In genomic region chr6:92021061-92021460, GRCm38 (mm10) we compare ENCODE assay signal across 18 mouse cellular contexts. TPM values are rescaled to one million over a fixed set of nuclear protein-coding genes. Genes with fewer than 3 reads are reported as not detected.
DNase-seq lines count a peak whose midpoint lies in the region; ATAC-seq and TF ChIP-seq lines count a peak whose summit lies in the region.
"Had no signal": no experiment of that assay in that cellular context is flagged by ENCODE, and none has a peak within 500 bp of the region (broad histone marks: within the 10 kb centered on the region; RNA-seq: fewer than 3 reads in every experiment).

No protein-coding gene starts in this region.

- 70% methylated on average over 9 of the region's 9 CpGs for WGBS in lung, postnatal 0 days
- WGBS in heart, embryonic 15.5 days, result 72% methylated on average over 9 of the region's 9 CpGs
- 68% methylated on average over 9 of the region's 9 CpGs for WGBS in stomach, postnatal 0 days

- no peaks in the 10 kb centered on the region for H3K36me3 ChIP-seq in lung, postnatal 0 days (ENCODE audit: insufficient read depth, low read length)
- H3K36me3 ChIP-seq in heart, embryonic 15.5 days, result no peaks in the 10 kb centered on the region
- no peaks in the 10 kb centered on the region for H3K36me3 ChIP-seq in stomach, postnatal 0 days (ENCODE audit: control insufficient read depth, insufficient read depth, low read length)
- H3K36me3 ChIP-seq: heart, embryonic 13.5 days; limb, embryonic 13.5 days had no signal

- H3K4me1 ChIP-seq in lung, postnatal 0 days (ENCODE audit: insufficient read depth, low read depth, low read length), result no peaks in the 10 kb centered on the region
- H3K4me1 ChIP-seq in heart, embryonic 15.5 days (replicated peaks), result 0 out of 2 replicates have a peak, but pooled peaks cover 2% of the 10 kb centered on the region
- H3K4me1 ChIP-seq in stomach, postnatal 0 days (replicated peaks; ENCODE audit: control insufficient read depth, insufficient read depth), result no peaks in the 10 kb centered on the region
- H3K4me1 ChIP-seq: heart, embryonic 13.5 days had no signal

- intact Hi-C loops in gastrocnemius, postnatal 14 days (cut with DNase I; ENCODE audit: low total_unique reads), result no loop called here

- TF ChIP-seq EP300 in lung, postnatal 0 days (IDR thresholded peaks at IDR 0.05), result no peak
- no peak for TF ChIP-seq EP300 in stomach, postnatal 0 days (optimal IDR thresholded peaks at IDR 0.05)

- no peak overlapping the region for H3K4me2 ChIP-seq in lung, postnatal 0 days (replicated peaks; ENCODE audit: low read depth, low read length)
- H3K4me2 ChIP-seq in heart, embryonic 15.5 days, result no peak overlapping the region
- no peak overlapping the region for H3K4me2 ChIP-seq in stomach, postnatal 0 days (replicated peaks; ENCODE audit: low read depth)
- H3K4me2 ChIP-seq: heart, embryonic 13.5 days; hindbrain, embryonic 14.5 days; limb, embryonic 13.5 days had no signal

- no peak overlapping the region for H3K9ac ChIP-seq in lung, postnatal 0 days (replicated peaks; ENCODE audit: low read depth)
- no peak overlapping the region for H3K9ac ChIP-seq in heart, embryonic 15.5 days
- H3K9ac ChIP-seq in stomach, postnatal 0 days (ENCODE audit: low read length), result no peak overlapping the region
- H3K9ac ChIP-seq: heart, embryonic 13.5 days; hindbrain, embryonic 14.5 days; limb, embryonic 13.5 days had no signal

- TF ChIP-seq CTCF in lung, postnatal 0 days (IDR thresholded peaks at IDR 0.05), result no peak
- no peak for TF ChIP-seq CTCF in stomach, postnatal 0 days (IDR thresholded peaks at IDR 0.05; ENCODE audit: low read depth)

- DNase-seq in lung, postnatal 0 days (ENCODE audit: low spot score), result no peak
- DNase-seq in lung, postnatal 36 days, result no peak
- peak; percentile 68 for DNase-seq in gastrocnemius, postnatal 14 days
- DNase-seq in stomach, postnatal 0 days (ENCODE audit: low spot score), result no peak
- no peak for DNase-seq in adrenal gland, postnatal 4 days (ENCODE audit: low spot score in 2 of 2)
- DNase-seq: adrenal gland, postnatal 25 days; cerebellum, adult 2 months; layer of hippocampus, adult 9-11 months; lung, postnatal 14 days; thymus, postnatal 36 days had no signal

- no peaks in the 10 kb centered on the region for H3K9me3 ChIP-seq in lung, postnatal 0 days (ENCODE audit: low read length)
- H3K9me3 ChIP-seq in heart, embryonic 15.5 days (replicated peaks), result no peaks in the 10 kb centered on the region
- no peaks in the 10 kb centered on the region for H3K9me3 ChIP-seq in stomach, postnatal 0 days (ENCODE audit: control insufficient read depth, low read length)
- H3K9me3 ChIP-seq: heart, embryonic 13.5 days; limb, embryonic 13.5 days had no signal

- H3K27ac ChIP-seq in lung, postnatal 0 days (ENCODE audit: low read length), result no peak overlapping the region
- H3K27ac ChIP-seq in heart, embryonic 15.5 days, result peak overlapping the region; percentile 57; the same call in 1 of the 2 replicates
- no peak overlapping the region for H3K27ac ChIP-seq in stomach, postnatal 0 days (replicated peaks)
- H3K27ac ChIP-seq: heart, embryonic 13.5 days; hindbrain, embryonic 14.5 days; limb, embryonic 13.5 days had no signal

- H3K4me3 ChIP-seq in lung, postnatal 0 days (ENCODE audit: low read depth, low read length), result no peak overlapping the region
- H3K4me3 ChIP-seq in heart, embryonic 15.5 days, result no peak overlapping the region
- H3K4me3 ChIP-seq in stomach, postnatal 0 days (ENCODE audit: low read depth, low read length), result no peak overlapping the region
- H3K4me3 ChIP-seq: heart, embryonic 13.5 days; limb, embryonic 13.5 days had no signal

- peak; percentile 38; the same call in 1 of the 2 replicates for ATAC-seq in lung, postnatal 0 days
- ATAC-seq in heart, embryonic 15.5 days (replicated peaks; ENCODE audit: insufficient number of reproducible peaks, insufficient read depth, low FRiP score, low read depth), result no peak
- peak; percentile 53; the same call in 1 of the 2 replicates for ATAC-seq in stomach, postnatal 0 days (ENCODE audit: low FRiP score, low TSS enrichment)
- no peak for ATAC-seq in inflammation-experienced regulatory T-cells, adult 6 months
- ATAC-seq: activated CD4-positive, CD25-positive, alpha-beta regulatory T cell, adult 4 months; intestine, embryonic 16.5 days; Patski had no signal

- no peaks in the 10 kb centered on the region for H3K27me3 ChIP-seq in lung, postnatal 0 days (replicated peaks; ENCODE audit: insufficient read depth, low read length)
- H3K27me3 ChIP-seq in heart, embryonic 15.5 days, result no peaks in the 10 kb centered on the region
- no peaks in the 10 kb centered on the region for H3K27me3 ChIP-seq in stomach, postnatal 0 days (ENCODE audit: control insufficient read depth, insufficient read depth, low read length)
- H3K27me3 ChIP-seq: heart, embryonic 13.5 days; limb, embryonic 13.5 days; Patski had no signal

RNA-seq across cellular contexts. Expression of gene Fgd5, which starts 42.4 kb away (rescaled TPM):
- 19.2 and 22.1 TPM in 2 replicates for polyA plus RNA-seq in lung, postnatal 0 days (2015; fragmentation: Nextera tagmentation; extraction: Ambion mirVana)
- total RNA-seq in gastrocnemius, postnatal 14 days (2021), result 10 to 100 TPM; 15.5 to 15.8 TPM
- polyA plus RNA-seq in heart, embryonic 15.5 days (2015; fragmentation: Nextera tagmentation; extraction: Ambion mirVana), result 11.6 and 16.1 TPM in 2 replicates
- polyA plus RNA-seq in stomach, postnatal 0 days (2015; fragmentation: Nextera tagmentation; extraction: Ambion mirVana), result 2.5 and 2.7 TPM in 2 replicates
- polyA plus RNA-seq in inflammation-experienced regulatory T-cells, adult 6 months (2017; shearing (Covaris generic)), result not detected
- total RNA-seq in adrenal gland, postnatal 4 days (2021), result 10 to 100 TPM; 23.7 to 25.8 TPM

Comparison
In these comparisons a context has a peak if more than half of its experiments do, and no peak if none do; other contexts are left out.
1. ATAC-seq: peak in lung, postnatal 0 days (single experiment) and stomach, postnatal 0 days (single experiment); none in heart, embryonic 15.5 days (single experiment) and inflammation-experienced regulatory T-cells, adult 6 months (single experiment).